Mouse (Mus musculus): ENCODE measurements at regions not wholly inside any gene's neighbourhood (a gene's known extent, or its start where the extent isn't known, plus 50 kb on each side); places are given as distances from the start of the nearest gene placed in this dataset.

DNA sequence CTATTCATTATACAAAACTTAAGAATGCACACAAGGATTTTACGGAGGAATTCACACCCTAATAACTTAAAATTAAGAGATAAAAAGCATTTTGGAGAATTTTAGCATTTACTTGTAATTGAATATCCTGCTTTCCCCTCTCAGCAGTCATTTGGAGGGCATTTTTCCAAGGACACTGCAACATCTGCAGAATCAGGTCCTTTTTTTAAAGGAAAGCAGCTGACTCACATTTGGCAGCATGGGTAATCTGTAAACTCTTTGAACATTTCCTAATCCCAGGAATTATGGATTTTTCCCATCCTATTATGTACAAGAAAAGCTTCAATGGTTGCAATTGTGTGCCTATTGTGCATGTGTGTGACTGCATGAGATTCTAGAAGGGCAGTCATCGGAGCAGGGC lies 112.0 kb downstream of the Gm19410 start:
- DNase-seq: no peak

DNA sequence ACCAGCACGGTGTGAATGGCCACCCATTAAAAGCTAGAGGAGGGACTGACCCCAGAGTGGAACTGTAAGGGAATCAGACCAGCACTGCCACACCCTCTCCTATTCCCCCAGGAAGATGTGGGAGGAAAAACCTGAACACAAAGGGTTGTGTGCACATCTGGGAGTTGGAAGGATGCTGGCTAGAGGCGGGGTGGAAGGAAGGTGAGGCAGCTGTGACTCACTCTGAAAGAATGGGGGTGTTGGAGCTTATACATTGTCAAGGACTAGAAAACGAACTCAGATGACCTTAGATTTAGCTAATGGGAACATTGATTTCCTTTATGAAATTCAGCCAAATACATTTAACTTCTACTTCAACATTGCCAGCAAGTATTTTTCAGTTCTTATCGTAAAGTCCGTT lies 116.2 kb downstream of the Gm19410 start:
- no peak for DNase-seq

DNA sequence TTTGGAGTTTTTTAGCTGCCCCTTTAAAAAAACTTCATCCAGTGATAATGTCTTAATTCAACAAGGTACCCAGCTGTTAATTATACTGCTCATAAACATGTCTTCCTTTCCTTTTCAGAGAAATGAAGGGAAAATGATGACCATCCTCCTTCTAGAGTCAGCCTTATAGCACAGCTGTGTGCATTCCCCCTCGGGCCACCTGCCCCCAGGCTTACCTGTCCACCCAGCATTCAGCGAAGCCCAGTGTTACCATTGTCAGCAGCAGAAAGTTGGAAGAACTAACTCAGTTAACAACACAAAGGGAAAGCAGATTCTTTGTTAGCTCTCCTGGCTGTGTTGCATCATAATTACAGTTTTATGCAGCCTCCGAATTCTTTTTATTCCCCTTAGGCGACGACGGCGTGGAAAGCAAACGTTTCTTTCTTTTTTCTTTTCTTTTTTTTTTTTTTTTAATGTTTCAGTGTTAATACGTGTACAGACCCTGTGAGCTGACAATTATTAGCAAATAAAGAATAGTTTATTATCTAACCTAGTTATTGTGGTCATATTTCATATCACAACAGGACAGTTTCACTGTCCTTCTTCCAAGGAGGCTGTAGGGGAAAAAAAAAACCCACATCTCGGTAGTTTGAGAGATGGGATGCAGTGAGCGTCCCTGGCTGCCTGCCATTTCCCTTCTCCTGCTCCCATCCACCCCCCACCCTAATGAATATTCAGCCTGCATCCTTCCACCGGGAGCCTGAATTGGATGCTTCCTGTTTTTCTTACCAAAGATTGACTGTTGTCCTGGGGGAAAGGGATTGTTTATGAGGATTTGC lies 117.3 kb downstream of the Gm19410 start:
- DNase-seq: peak; percentile 55

DNA sequence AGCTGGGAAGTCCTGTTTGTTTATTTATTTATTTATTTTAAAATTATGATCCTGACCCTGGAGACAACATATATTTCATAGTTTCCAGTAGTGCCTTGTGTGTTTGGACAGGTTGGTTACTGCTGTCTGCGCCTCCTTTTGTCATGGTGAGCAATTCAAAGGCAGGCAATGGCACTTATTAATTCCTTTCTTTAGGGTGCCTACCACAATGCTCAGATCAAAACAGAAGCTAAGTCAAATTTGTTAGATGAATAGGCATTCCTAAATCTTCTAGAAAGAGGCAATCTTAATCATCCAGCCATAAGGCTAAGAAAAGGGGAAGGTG lies 117.8 kb downstream of the Gm19410 start:
- no peak for DNase-seq

DNA sequence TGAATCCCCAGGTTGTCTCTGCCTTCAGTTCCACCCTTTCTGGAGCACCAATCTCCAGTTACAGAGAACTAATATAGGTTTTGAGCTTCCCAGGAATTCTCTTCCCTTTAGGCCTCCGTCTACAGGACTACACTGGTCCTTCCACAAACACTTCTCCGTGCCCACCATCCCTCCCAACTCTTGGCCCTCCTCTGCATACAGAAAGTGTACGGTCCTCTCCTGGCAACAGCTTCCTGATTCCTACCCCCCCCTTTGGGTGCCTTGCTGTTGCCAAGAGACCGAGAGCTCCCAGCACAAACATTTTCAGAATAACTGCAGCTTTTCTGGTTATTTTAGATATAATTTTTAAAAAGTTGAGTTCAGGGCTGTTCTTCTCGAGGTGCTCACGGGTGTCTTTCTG lies 119.0 kb downstream of the Gm19410 start:
- DNase-seq: no peak

DNA sequence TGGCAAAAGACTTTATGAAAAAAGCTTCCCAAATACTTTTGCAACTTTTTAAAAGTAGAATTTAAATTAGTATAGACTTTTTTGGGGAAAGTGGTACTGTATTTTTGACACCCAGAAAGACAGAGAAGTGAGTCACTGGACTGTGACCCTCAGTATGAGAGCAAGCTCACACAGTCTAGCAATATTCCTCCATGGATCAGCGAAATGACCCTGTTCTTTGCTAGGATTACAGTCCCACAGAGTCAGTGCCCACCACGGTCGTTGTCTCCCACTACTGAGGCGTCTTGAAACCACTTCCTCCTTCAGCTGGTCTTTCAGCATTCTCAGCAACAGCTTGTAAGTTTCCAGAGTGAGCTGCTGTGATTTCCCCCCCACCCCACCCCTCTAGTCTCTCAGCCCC lies 124.5 kb downstream of the Gm19410 start:
- DNase-seq: no peak

DNA sequence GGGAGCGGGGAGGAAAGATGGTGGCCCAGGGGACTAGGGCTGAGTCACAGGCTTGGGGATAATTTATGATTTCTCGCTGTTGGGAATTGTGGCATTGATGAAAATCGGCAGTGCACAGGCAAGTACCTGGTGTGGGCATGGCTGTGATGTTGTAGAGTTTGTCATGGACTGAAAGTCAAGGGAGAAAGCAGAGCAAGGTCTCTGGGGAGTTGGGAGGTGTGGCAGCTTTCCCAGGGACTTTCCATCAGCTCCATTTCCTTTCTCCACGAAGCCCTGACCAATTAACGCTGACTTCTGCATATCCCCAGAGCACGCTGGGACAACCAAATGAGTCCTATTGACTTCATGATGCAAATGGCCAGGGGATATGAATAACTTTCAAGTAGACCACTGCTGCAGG lies 126.2 kb downstream of the Gm19410 start:
- DNase-seq: peak; percentile 35

DNA sequence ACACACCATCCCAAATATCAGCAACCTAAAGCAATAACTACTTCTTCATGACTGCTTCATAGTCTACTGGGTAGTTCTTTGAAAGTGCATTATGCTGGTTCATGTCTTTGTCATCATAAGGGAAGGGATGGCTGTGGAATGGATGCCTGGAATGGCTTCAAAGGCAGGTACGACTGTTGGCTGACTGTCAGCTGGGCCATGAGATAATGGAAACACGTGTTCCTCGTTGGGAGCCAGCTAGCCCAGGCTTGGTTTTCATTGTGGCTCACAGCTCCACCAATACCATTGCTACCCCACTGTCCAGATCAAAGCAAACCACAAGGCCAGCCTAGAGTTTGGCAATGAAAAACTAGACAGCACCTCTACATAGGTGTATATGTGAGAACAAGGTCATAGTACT lies 132.9 kb downstream of the Gm19410 start:
- DNase-seq: no peak

DNA sequence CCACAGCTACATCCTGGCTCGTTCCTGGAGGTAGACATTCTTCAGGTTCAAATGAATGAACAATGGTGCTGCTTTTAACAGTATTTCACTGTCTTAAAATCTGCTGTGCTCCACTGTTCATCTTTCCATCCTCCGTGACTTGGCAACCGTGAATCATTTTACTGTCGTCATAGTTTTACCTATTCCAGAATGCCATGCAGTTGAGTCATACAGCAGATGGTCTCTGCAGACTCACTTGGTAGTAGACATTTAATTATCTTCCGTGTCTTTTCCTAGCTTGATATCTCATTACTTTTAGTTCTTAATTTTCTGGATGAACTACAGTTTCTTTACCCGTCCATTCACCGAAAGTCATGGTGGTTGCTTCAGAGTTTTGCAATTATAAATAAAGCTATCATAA lies 135.9 kb downstream of the Gm19410 start:
- DNase-seq: no peak

DNA sequence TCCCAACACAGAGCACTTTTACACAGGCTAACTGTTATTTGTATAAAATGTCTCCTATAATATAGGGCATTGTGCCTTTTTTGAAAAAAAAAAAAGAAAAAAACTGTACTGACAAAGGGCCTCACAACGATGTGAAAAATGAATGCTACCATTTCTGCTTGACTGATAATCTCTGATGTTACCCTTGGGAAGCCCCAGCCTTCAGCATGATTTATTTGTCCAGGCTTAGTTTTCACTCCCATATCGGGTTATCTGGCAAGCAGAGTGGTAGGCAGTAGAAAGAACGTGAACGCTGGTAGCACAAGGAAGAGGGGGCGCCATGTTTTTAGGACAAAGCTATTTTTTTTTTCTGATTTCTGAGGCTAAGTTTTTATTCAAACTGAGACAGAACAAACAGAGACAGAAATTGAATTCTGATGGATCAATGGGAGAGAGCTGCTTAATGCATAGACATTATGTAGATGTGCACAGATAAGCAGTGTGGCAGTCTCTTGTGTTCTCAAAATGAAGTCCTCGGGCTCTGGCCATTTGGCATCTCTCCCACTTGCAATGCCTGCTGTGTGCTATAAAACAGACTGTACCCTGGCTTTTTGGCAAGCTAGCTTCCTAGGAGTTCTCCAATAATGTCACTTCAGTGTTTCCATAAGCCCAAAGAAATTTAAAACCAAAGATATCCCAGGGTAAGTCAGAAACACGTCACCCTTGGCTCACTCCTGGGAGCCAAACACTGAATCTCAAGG lies 139.3 kb downstream of the Gm19410 start:
- DNase-seq: no peak

DNA sequence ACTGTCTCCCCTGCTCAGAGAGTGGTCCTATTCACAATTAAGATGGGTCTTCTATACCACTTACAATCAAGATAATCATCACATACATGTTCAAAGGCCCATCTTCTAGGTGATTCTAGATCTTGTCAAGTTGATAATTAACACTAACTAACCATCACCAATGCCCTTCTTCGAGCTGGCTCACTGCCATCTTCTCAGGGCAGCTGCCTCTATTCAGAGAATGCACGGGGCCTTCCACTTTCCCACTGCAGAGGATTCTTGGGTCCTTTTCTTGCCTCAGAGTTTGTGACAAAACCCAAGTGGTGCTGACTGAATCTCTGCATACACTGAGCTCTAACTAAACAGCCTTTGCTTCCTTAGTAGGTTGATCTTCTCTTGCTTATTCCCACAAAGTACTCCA lies 142.4 kb downstream of the Gm19410 start:
- no peak for DNase-seq

DNA sequence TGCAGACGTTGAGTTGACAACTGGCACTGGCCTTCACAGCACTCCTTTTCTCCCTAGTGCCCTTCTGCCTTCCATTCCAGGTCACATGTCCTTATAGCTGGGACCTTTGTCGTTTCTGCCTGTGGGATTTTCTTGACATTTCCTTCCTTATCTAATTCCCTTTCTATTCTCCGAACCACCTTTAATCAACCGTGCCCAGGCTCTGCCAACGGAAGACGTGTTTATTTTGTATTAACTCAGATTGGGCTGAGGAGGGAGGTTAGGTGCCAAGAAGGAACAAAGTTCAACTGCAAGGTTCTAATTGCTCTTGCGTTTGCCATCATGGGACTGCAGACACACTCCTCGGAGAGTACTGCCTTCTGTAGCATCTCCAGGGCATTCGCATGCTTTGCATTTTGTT lies 146.7 kb downstream of the Gm19410 start:
- peak; percentile 80 for DNase-seq

DNA sequence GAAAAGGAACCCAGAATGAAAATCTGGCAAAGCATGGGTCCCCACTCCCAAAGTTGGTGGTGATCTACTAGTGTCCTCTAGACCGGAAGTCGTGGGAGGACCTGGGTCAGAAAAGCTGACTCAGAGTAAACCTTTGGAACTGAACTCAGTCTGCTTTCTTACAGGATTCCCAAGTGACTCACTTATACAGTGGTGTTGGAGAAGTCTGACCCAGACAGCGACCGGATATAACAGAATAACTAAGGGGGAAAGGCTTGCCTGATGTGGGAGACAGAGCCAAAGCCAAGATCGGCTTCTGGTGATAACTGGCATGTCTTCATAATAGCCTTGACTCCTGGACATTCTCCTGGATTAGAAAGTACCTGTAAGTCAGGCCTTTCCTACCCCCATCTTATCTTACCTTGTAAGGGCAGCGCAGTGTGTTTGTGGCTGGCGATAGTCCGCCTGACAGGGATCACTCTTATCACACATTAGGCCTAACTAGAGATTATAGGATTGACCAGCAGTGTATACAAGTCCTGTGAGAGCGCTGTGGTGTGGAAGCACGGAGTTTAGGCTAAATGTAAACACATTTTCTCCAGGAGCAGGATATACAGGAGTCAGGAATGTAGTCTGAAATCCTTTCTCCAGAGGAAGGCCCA lies 150.4 kb downstream of the Gm19410 start:
- DNase-seq: no peak

DNA sequence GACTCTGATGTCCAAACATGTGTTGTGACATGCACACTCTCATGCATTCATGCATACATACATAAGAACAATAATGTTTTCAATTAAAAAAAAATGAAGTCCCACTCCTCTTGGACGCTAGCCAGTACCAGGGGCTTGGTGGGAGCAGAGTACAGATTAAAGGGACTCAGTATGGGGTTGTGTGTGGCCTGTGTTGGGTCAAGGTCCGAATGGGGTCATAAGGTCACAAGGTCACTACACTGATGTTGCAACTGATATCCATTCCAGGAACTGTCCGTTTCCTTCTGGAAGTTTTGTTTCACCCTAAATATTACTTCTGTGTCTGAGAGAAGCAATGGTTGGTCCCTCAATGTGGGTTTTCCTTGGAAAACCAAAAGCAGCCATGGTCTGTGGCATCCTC lies 152.0 kb downstream of the Gm19410 start:
- no peak for DNase-seq

DNA sequence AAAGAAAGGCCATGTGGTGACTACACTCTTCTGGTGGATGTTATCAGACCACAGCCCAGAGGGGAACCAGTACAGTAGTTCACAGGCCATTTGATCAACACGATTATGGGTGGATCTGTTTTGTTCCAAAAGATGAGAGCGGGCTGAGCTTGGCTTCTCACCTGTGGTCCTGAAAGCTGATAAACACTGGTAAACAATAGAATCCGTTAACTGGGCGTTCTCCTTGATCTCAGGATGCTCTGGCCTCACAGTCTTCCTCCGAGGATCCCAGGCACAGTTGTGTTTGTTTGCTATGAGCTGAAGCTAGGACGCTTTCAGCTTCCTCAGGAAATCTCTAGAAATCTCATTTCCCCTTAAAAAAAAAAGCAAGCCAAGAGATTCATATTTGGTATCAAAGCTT lies 153.9 kb downstream of the Gm19410 start:
- DNase-seq: peak; percentile 54

DNA sequence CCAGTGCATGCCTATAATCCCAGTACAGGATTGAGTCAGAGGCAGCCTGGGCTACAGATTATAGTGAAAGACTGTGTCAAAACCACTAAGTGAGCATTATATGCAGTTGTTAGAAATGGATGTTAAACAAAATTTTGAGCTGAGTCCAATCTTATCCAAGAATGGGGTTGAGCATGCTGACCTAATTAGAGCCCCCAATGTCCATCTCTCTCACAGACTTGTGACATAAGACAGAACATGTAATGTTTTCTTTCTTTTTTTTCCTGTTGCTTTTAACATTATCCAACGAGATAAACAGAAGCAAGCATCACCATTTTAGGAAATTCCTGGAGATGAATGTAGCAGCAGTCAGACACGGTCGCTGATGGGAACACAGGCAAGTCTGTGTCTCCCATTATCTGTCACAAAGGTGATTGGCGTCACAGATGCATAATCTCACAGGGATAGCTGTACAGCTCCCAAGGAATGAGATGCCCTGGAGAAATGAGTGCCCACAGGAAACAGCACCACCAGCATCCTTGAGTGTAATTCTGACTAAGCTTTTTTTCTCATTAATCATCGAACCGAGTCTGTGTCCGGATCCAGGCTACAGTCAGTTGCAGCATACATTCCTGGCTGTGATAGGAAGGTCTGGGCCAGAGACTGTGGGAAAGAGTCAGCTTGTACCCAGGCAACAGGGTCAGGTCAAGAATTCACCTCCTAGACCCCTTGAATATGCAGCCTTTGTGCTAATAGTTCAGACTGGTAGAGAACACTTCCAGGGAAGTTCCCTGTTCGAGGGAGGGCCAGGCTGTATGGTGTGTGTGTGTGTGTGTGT lies 154.5 kb downstream of the Gm19410 start:
- peak; percentile 27 for DNase-seq

DNA sequence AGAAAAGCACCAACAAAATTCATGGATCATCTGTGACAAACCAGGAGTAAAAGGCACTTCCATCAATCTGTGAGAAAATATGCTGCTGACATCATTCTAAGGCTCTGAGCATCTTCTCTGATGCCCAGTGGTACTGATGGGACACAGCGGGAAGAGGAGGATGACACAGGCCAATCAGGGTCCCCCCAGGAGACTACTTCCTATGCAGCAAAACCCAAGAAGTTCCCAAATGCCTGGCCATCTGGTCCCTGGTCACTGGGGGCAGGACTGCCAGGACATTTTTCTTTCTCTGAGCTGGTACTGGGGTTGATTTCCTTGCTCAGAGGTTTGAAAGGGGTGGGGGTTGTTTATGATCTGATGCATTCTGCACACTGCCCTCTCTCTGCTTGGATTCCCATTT lies 158.4 kb downstream of the Gm19410 start:
- no peak for DNase-seq

DNA sequence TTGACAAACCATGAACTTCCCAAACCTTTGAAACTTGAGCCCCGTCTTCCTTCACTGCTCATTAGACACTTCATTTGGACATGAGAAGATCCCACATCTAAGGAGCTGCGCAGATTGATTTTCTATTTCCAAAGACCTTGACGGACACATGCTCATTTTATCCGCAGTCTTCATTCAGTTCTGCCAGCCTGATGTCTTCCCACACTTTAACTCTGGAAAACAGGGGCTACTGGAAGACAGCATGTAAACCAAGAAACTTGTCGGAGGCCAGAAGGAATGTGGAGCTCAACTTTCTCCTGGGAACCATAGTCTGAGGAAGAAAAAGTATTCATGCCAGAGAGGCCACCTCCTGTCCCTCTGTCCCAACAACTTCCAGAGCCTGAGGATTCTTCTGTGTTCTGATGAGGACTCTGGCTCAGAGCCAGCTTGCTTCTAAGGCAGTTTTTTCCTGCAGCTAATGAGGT lies 161.8 kb downstream of the Gm19410 start:
- DNase-seq: no peak

DNA sequence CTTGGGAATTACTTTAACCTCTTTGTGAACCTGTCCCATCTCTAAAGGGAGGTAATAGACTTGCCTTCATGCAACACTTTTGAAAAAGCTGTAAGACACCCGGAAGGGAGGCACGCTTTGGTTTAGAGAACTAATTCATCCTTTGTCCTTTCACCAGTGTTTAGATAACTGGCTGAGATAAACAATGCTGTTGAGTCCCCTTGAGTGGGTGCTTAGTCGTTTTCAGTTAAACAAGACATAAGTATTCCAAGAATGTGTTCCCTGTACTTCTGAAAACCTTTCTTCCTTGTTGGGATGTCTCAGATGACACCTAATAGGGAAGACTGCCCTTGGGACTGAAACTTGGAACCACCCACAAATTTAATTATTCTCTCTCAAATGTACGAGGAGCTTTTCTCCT lies 164.7 kb downstream of the Gm19410 start:
- no peak for DNase-seq

DNA sequence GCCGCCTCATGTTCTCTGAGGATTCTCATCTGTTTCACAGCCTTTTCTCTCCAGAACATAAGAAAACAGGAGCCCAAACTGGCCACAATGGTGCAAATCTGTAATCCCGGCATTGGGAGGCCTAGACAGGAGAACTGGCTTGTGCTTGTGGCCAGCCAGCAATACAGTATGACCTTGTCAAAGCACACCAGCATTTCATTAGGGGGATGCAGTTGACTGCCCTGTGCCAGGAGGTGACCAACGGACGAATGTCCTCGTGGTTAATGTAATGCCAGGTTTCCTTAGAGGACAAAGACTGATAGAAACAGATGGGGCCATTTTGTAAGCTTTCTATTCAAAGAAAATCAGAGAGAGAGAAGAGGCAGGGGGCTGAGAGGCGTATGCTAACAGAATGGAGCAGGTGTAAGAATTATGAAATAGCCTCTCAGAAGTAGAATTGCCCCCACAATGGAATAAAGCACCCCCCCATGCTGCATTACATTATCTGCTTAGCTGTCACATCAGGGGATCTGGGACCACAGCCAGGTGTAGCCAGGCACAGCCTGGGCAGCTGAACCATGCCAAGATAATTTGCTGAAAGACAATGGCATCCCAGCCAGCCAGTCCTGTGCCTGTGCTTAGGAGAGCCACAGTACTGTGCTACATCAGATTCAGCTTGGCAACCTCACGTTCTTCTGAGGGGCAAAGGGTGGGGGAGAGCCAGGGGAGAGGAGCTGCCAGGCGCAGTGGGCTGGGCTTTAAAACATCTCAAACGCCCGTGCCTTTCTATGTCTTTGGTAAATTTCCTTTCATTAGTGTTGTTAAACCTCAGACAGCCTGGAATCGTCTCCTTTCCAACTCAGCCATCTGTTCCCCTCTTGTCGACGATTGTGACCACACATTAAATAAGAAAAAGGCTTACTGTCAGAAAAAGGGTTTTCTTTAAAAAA lies 167.9 kb downstream of the Gm19410 start:
- DNase-seq: peak; percentile 46

DNA sequence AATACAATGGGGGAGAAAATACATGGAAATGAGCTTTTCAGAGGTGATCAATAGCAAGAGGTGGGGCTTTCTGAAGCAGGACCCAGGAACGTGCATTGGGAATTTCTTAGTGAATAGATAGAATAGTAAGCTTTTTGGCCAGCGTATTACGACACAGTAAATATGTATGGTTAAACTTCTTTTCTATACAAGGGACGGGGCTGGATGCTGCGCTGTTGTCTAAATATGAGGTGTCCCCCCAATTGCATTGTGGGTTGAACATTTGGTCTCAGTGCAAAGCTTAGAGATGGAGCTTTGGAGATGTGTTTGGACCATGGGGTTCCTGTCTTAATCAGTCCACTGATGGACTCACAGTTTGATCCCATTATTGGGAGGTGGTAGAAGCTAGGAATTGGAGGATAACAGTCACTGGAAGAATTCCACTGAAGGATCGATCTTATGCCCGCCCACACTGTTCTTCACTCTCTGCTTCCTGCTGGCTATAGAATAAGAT lies 168.6 kb downstream of the Gm19410 start:
- no peak for DNase-seq

DNA sequence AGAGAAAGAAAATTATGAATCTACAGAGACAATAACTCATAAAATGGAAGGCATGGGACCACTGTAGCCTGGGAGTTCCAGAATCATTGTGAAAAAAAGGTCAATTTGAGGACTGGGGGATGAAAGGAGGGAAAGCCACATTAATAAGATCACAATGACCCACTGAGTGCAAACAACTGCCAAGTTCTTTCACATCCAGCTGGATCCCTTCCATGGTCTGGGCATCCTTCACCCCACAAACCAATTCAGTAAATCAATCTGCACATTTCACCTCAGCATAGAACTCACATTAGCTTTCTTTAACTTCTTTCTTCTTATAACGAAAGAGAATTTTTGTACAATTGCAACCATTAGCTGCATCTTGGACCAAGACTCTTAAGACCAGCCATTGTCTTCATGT lies 169.4 kb downstream of the Gm19410 start:
- DNase-seq: no peak
